Mouse (Mus musculus): ENCODE measurements around the gene Dop1b. TPM values are rescaled to one million over a fixed set of nuclear protein-coding genes. Genes with fewer than 3 reads are reported as not detected.

Dop1b gene
- polyA plus RNA-seq, 1 experiment from 2014 or later, result 41.0 TPM

GRCm38 (mm10) chr16:93756622-93757021 lies 44.9 kb downstream of the Dop1b start:
- no peak for ATAC-seq
- Histone ChIP-seq H3K9ac (ENCODE audit: low read depth, low read length) (no peak overlapping the region), H3K4me1 (ENCODE audit: control insufficient read depth, insufficient read depth, low read length) (no peaks in the 10 kb centered on the region), H3K27ac (ENCODE audit: low read length) (no peak overlapping the region), H3K4me3 (ENCODE audit: low read depth, low read length) (no peak overlapping the region), H3K9me3 (replicated peaks; ENCODE audit: control insufficient read depth, low read length, poor library complexity, severe bottlenecking) (no peaks in the 10 kb centered on the region), H3K27me3 (ENCODE audit: control insufficient read depth, insufficient read depth, low read depth, low read length) (no peaks in the 10 kb centered on the region), H3K36me3 (ENCODE audit: control insufficient read depth, insufficient read depth, low read length) (peaks cover 52% of the 10 kb centered on the region), H3K4me2 (ENCODE audit: low read length) (no peak overlapping the region)
- WGBS, result 87% methylated on average over 5 of the region's 5 CpGs

- H3K27me3 ChIP-seq (ENCODE audit: control insufficient read depth, insufficient read depth, low read depth, low read length), result no peaks in the 10 kb centered on the region
- H3K36me3 ChIP-seq (ENCODE audit: control insufficient read depth, insufficient read depth, low read length), result peaks cover 46% of the 10 kb centered on the region
- no peak overlapping the region for H3K9ac ChIP-seq (ENCODE audit: low read depth, low read length)
- H3K4me3 ChIP-seq (ENCODE audit: low read depth, low read length), result no peak overlapping the region
- ATAC-seq, result no peak
- H3K27ac ChIP-seq (ENCODE audit: low read length), result no peak overlapping the region
- no peak overlapping the region for H3K4me2 ChIP-seq (ENCODE audit: low read length)
- WGBS, result 76% methylated on average over 6 of the region's 6 CpGs
- H3K9me3 ChIP-seq (replicated peaks; ENCODE audit: control insufficient read depth, low read length, poor library complexity, severe bottlenecking), result no peaks in the 10 kb centered on the region
- H3K4me1 ChIP-seq (ENCODE audit: control insufficient read depth, insufficient read depth, low read length), result no peaks in the 10 kb centered on the region
Observed at GRCm38 (mm10) chr16:93763378-93763777, 51.7 kb downstream of the Dop1b start.

- H3K4me3 ChIP-seq (ENCODE audit: low read depth, low read length), result no peak overlapping the region
- no peaks in the 10 kb centered on the region for H3K27me3 ChIP-seq (ENCODE audit: control insufficient read depth, insufficient read depth, low read depth, low read length)
- no peaks in the 10 kb centered on the region for H3K4me1 ChIP-seq (ENCODE audit: control insufficient read depth, insufficient read depth, low read length)
- H3K36me3 ChIP-seq (ENCODE audit: control insufficient read depth, insufficient read depth, low read length), result peaks cover 48% of the 10 kb centered on the region
- no peak overlapping the region for H3K27ac ChIP-seq (ENCODE audit: low read length)
- 65% methylated on average over 4 of the region's 4 CpGs for WGBS
- no peak overlapping the region for H3K9ac ChIP-seq (ENCODE audit: low read depth, low read length)
- no peaks in the 10 kb centered on the region for H3K9me3 ChIP-seq (replicated peaks; ENCODE audit: control insufficient read depth, low read length, poor library complexity, severe bottlenecking)
- ATAC-seq, result no peak
- H3K4me2 ChIP-seq (ENCODE audit: low read length), result no peak overlapping the region
Observed at GRCm38 (mm10) chr16:93764597-93764996, 52.9 kb downstream of the Dop1b start.

- Histone ChIP-seq H3K9me3 (replicated peaks; ENCODE audit: control insufficient read depth, low read length, poor library complexity, severe bottlenecking) (no peaks in the 10 kb centered on the region), H3K4me3 (ENCODE audit: low read depth, low read length) (no peak overlapping the region), H3K27ac (ENCODE audit: low read length) (no peak overlapping the region), H3K27me3 (ENCODE audit: control insufficient read depth, insufficient read depth, low read depth, low read length) (no peaks in the 10 kb centered on the region), H3K9ac (ENCODE audit: low read depth, low read length) (no peak overlapping the region), H3K4me2 (ENCODE audit: low read length) (no peak overlapping the region), H3K36me3 (ENCODE audit: control insufficient read depth, insufficient read depth, low read length) (peaks cover 56% of the 10 kb centered on the region), H3K4me1 (ENCODE audit: control insufficient read depth, insufficient read depth, low read length) (no peaks in the 10 kb centered on the region)
- 50% methylated on average over 4 of the region's 4 CpGs for WGBS
- ATAC-seq, result no peak
Observed at GRCm38 (mm10) chr16:93766956-93767355, 55.3 kb downstream of the Dop1b start.

- H3K36me3 ChIP-seq (ENCODE audit: control insufficient read depth, insufficient read depth, low read length), result peaks cover 52% of the 10 kb centered on the region
- H3K27ac ChIP-seq (ENCODE audit: low read length), result no peak overlapping the region
- H3K4me2 ChIP-seq (ENCODE audit: low read length), result no peak overlapping the region
- no peaks in the 10 kb centered on the region for H3K27me3 ChIP-seq (ENCODE audit: control insufficient read depth, insufficient read depth, low read depth, low read length)
- no peak overlapping the region for H3K4me3 ChIP-seq (ENCODE audit: low read depth, low read length)
- H3K9ac ChIP-seq (ENCODE audit: low read depth, low read length), result no peak overlapping the region
- H3K9me3 ChIP-seq (replicated peaks; ENCODE audit: control insufficient read depth, low read length, poor library complexity, severe bottlenecking), result no peaks in the 10 kb centered on the region
- 73% methylated on average over 6 of the region's 6 CpGs for WGBS
- no peak for ATAC-seq
- H3K4me1 ChIP-seq (ENCODE audit: control insufficient read depth, insufficient read depth, low read length), result no peaks in the 10 kb centered on the region
Observed at GRCm38 (mm10) chr16:93767548-93767947, 55.8 kb downstream of the Dop1b start.

- no peaks in the 10 kb centered on the region for H3K4me1 ChIP-seq (ENCODE audit: control insufficient read depth, insufficient read depth, low read length)
- no peaks in the 10 kb centered on the region for H3K27me3 ChIP-seq (ENCODE audit: control insufficient read depth, insufficient read depth, low read depth, low read length)
- WGBS, result 72% methylated on average over 15 of the region's 15 CpGs
- no peak overlapping the region for H3K4me2 ChIP-seq (ENCODE audit: low read length)
- no peak overlapping the region for H3K4me3 ChIP-seq (ENCODE audit: low read depth, low read length)
- H3K9ac ChIP-seq (ENCODE audit: low read depth, low read length), result no peak overlapping the region
- no peak overlapping the region for H3K27ac ChIP-seq (ENCODE audit: low read length)
- no peak for ATAC-seq
- no peaks in the 10 kb centered on the region for H3K9me3 ChIP-seq (replicated peaks; ENCODE audit: control insufficient read depth, low read length, poor library complexity, severe bottlenecking)
- H3K36me3 ChIP-seq (ENCODE audit: control insufficient read depth, insufficient read depth, low read length), result peaks cover 46% of the 10 kb centered on the region
Observed at GRCm38 (mm10) chr16:93769621-93770020, 57.9 kb downstream of the Dop1b start.

- Histone ChIP-seq H3K27ac (ENCODE audit: low read length) (no peak overlapping the region), H3K4me3 (ENCODE audit: low read depth, low read length) (no peak overlapping the region), H3K36me3 (ENCODE audit: control insufficient read depth, insufficient read depth, low read length) (peaks cover 47% of the 10 kb centered on the region), H3K9ac (ENCODE audit: low read depth, low read length) (no peak overlapping the region), H3K4me1 (ENCODE audit: control insufficient read depth, insufficient read depth, low read length) (no peaks in the 10 kb centered on the region), H3K27me3 (ENCODE audit: control insufficient read depth, insufficient read depth, low read depth, low read length) (no peaks in the 10 kb centered on the region), H3K4me2 (ENCODE audit: low read length) (no peak overlapping the region), H3K9me3 (replicated peaks; ENCODE audit: control insufficient read depth, low read length, poor library complexity, severe bottlenecking) (no peaks in the 10 kb centered on the region)
- 75% methylated on average over 32 of the region's 32 CpGs for WGBS
- 0 out of 2 replicates have a peak, but pooled peaks have one; percentile 39 for ATAC-seq
Observed at GRCm38 (mm10) chr16:93770271-93770926, 58.7 kb downstream of the Dop1b start.

GRCm38 (mm10) chr16:93774658-93775057 lies 63.0 kb downstream of the Dop1b start:
- Histone ChIP-seq H3K4me1 (ENCODE audit: control insufficient read depth, insufficient read depth, low read length) (no peaks in the 10 kb centered on the region), H3K9ac (ENCODE audit: low read depth, low read length) (no peak overlapping the region), H3K36me3 (ENCODE audit: control insufficient read depth, insufficient read depth, low read length) (peaks cover 42% of the 10 kb centered on the region), H3K9me3 (replicated peaks; ENCODE audit: control insufficient read depth, low read length, poor library complexity, severe bottlenecking) (no peaks in the 10 kb centered on the region), H3K27me3 (ENCODE audit: control insufficient read depth, insufficient read depth, low read depth, low read length) (no peaks in the 10 kb centered on the region), H3K4me2 (ENCODE audit: low read length) (no peak overlapping the region), H3K4me3 (ENCODE audit: low read depth, low read length) (no peak overlapping the region), H3K27ac (ENCODE audit: low read length) (no peak overlapping the region)
- ATAC-seq, result no peak
- 89% methylated on average over 5 of the region's 5 CpGs for WGBS

- Histone ChIP-seq H3K4me3 (ENCODE audit: low read depth, low read length) (no peak overlapping the region), H3K27ac (ENCODE audit: low read length) (no peak overlapping the region), H3K4me2 (ENCODE audit: low read length) (no peak overlapping the region), H3K36me3 (ENCODE audit: control insufficient read depth, insufficient read depth, low read length) (peaks cover 35% of the 10 kb centered on the region), H3K4me1 (ENCODE audit: control insufficient read depth, insufficient read depth, low read length) (no peaks in the 10 kb centered on the region), H3K27me3 (ENCODE audit: control insufficient read depth, insufficient read depth, low read depth, low read length) (no peaks in the 10 kb centered on the region), H3K9ac (ENCODE audit: low read depth, low read length) (no peak overlapping the region), H3K9me3 (replicated peaks; ENCODE audit: control insufficient read depth, low read length, poor library complexity, severe bottlenecking) (no peaks in the 10 kb centered on the region)
- no peak for ATAC-seq
- 84% methylated on average over 5 of the region's 5 CpGs for WGBS
Observed at GRCm38 (mm10) chr16:93776468-93776867, 64.8 kb downstream of the Dop1b start.
